9 mouse cellular contexts compared by ENCODE assay signal in genomic region chr11:21992761-21993596, GRCm38 (mm10). TPM values are rescaled to one million over a fixed set of nuclear protein-coding genes. Genes with fewer than 3 reads are reported as not detected.
A peak's percentile ranks its signal among the peaks of the same experiment; 100 is the strongest.
DNase-seq lines count a peak whose midpoint lies in the region; ATAC-seq and TF ChIP-seq lines count a peak whose summit lies in the region.
"Had no signal": no experiment of that assay in that cellular context is flagged by ENCODE, and none has a peak within 500 bp of the region (broad histone marks: within the 10 kb centered on the region; RNA-seq: fewer than 3 reads in every experiment).

No protein-coding gene starts in this region.

- no peak for TF ChIP-seq CTCF in testis, adult 2 months (IDR thresholded peaks at IDR 0.05; ENCODE audit: control insufficient read depth, insufficient read depth, insufficient replicate concordance, low read depth, low read length)

- DNase-seq in adrenal gland, adult 2 months: peak; percentile 7
- DNase-seq in adrenal gland, postnatal 36 days: no peak
- peak; percentile 6 for DNase-seq in ovary, postnatal 14 days (ENCODE audit: low spot score)
- DNase-seq in ovary, postnatal 10 days (ENCODE audit: low spot score): no peak
- DNase-seq in heart, postnatal 36 days: peak; percentile 14 to 19
- no peak for DNase-seq in liver, embryonic 13.5 days
- DNase-seq in c-Kit-positive CD71-positive TER-119-positive erythroid progenitor cells, embryonic 14.5 days (ENCODE audit: low spot score): no peak

- H3K27me3 ChIP-seq in liver, embryonic 13.5 days: peaks cover 89% of the 10 kb centered on the region
- H3K27me3 ChIP-seq in testis, adult 2 months (ENCODE audit: control insufficient read depth, insufficient read depth, low read length): peaks cover 5% of the 10 kb centered on the region; the same call in 1 of the 2 replicates

- no peak overlapping the region for H3K4me2 ChIP-seq in liver, embryonic 13.5 days

- no peak for ATAC-seq in liver, embryonic 13.5 days (ENCODE audit: low read depth)

- H3K9me3 ChIP-seq in liver, embryonic 13.5 days (replicated peaks): no peaks in the 10 kb centered on the region

- WGBS in liver, embryonic 13.5 days (ENCODE audit: insufficient replicate concordance): 4% methylated on average over 96 of the region's 96 CpGs

- no peak overlapping the region for H3K9ac ChIP-seq in liver, embryonic 13.5 days

- H3K4me3 ChIP-seq in liver, embryonic 13.5 days (replicated peaks): peak overlapping the region; percentile 16
- peak overlapping the region; percentile 79 for H3K4me3 ChIP-seq in testis, adult 2 months (ENCODE audit: control insufficient read depth, low read depth, low read length)

- no peak overlapping the region for H3K27ac ChIP-seq in liver, embryonic 13.5 days
- H3K27ac ChIP-seq in testis, adult 2 months (ENCODE audit: control insufficient read depth, insufficient read depth, low read depth, low read length): peak overlapping the region; percentile 92

- peaks cover 11% of the 10 kb centered on the region for H3K4me1 ChIP-seq in liver, embryonic 13.5 days (replicated peaks)
- H3K4me1 ChIP-seq in testis, adult 2 months (ENCODE audit: control insufficient read depth, insufficient read depth, low read length): peaks cover 30% of the 10 kb centered on the region

- no peak for TF ChIP-seq POLR2A in testis, adult 2 months (IDR thresholded peaks at IDR 0.05; ENCODE audit: control insufficient read depth, low read depth, low read length)

- no peaks in the 10 kb centered on the region for H3K36me3 ChIP-seq in liver, embryonic 13.5 days
- H3K36me3 ChIP-seq in testis, adult 2 months (ENCODE audit: control insufficient read depth, insufficient read depth, low read length): no peaks in the 10 kb centered on the region

- intact Hi-C loops in heart, postnatal 36 days (cut with DNase I): no loop called here

RNA-seq across cellular contexts. Expression of gene Otx1, which starts 9.7 kb away (rescaled TPM):
- total RNA-seq in adrenal gland, adult 2 months (2021): not detected
- not detected in 2 replicates for polyA plus RNA-seq in adrenal gland, adult 2 months (2012; rRNA removed)
- not detected for total RNA-seq in adrenal gland, postnatal 36 days (2021)
- total RNA-seq in heart, postnatal 36 days (2021): not detected
- polyA plus RNA-seq in liver, embryonic 13.5 days (2015; fragmentation: Nextera tagmentation; extraction: Ambion mirVana): not detected in 2 replicates
- polyA plus RNA-seq in testis, adult 2 months (2012; rRNA removed): 0.11 and 0.23 TPM in 2 replicates
- total RNA-seq: liver, adult 2 months had no signal
- polyA plus RNA-seq: liver, adult 2 months had no signal

Comparison
In these comparisons a context has a peak if more than half of its experiments do, and no peak if none do; other contexts are left out.
1. DNase-seq: peak in adrenal gland, adult 2 months (single experiment), ovary, postnatal 14 days (single experiment) and heart, postnatal 36 days (2 of 2); none in adrenal gland, postnatal 36 days (0 of 2), ovary, postnatal 10 days (single experiment), liver, embryonic 13.5 days (single experiment) and c-Kit-positive CD71-positive TER-119-positive erythroid progenitor cells, embryonic 14.5 days (single experiment).